Mouse (Mus musculus): ENCODE measurements around the gene Fam92b. TPM values are rescaled to one million over a fixed set of nuclear protein-coding genes. Genes with fewer than 3 reads are reported as not detected.

Fam92b gene
- total and polyA plus RNA-seq, 3 experiments: not detected

GRCm38 (mm10) chr8:120162404-120162752, 14.9 kb downstream of the Fam92b start:
- Histone ChIP-seq H3K27ac (ENCODE audit: control insufficient read depth, low read depth, low read length) (no peak overlapping the region), H3K27me3 (ENCODE audit: control insufficient read depth in 1 of 2, insufficient read depth in 2 of 2, low read length in 2 of 2) (peaks cover 0 to 1% of the 10 kb centered on the region in 2 experiments; a peak in 1 of 4 replicates), H3K9ac (ENCODE audit: control insufficient read depth, low read depth, low read length, poor library complexity, severe bottlenecking) (no peak overlapping the region), H3K9me3 (replicated peaks; ENCODE audit: insufficient read depth, low read length) (no peaks in the 10 kb centered on the region), H3K4me1 (ENCODE audit: control insufficient read depth in 1 of 2, insufficient read depth in 2 of 2, low read length in 2 of 2) (no peaks in the 10 kb centered on the region), H3K79me2 (ENCODE audit: control insufficient read depth, insufficient read depth, low read length, poor library complexity) (no peaks in the 10 kb centered on the region), H3K36me3 (ENCODE audit: control insufficient read depth in 1 of 2, insufficient read depth in 2 of 2, low read length in 2 of 2) (no peaks in the 10 kb centered on the region), H3K4me3 (ENCODE audit: control insufficient read depth in 1 of 2, insufficient read depth in 1 of 2, low read depth in 2 of 2, low read length in 2 of 2) (no peak overlapping the region)
- TF ChIP-seq HCFC1 (IDR thresholded peaks at IDR 0.05; ENCODE audit: low read depth, low read length): no peak
- TF ChIP-seq CTCF (IDR thresholded peaks at IDR 0.05 in 2 of 3, conservative IDR thresholded peaks at IDR 0.05 in 1 of 3; ENCODE audit: control insufficient read depth in 1 of 3, insufficient read depth in 1 of 3, low read depth in 2 of 3, low read length in 3 of 3, poor library complexity in 1 of 3, severe bottlenecking in 1 of 3): no peak
- TF ChIP-seq E2F4 (IDR thresholded peaks at IDR 0.05; ENCODE audit: borderline replicate concordance, low read depth, low read length): no peak
- TF ChIP-seq CHD1 (IDR thresholded peaks at IDR 0.05; ENCODE audit: low read depth, low read length): no peak
- TF ChIP-seq ETS1 (IDR thresholded peaks at IDR 0.05; ENCODE audit: low read depth, low read length): no peak
- TF ChIP-seq USF2 (IDR thresholded peaks at IDR 0.05; ENCODE audit: borderline replicate concordance in 1 of 2, insufficient read depth in 1 of 2, low read depth in 1 of 2, low read length in 2 of 2): no peak
- TF ChIP-seq POLR2AphosphoS5 (IDR thresholded peaks at IDR 0.05; ENCODE audit: borderline replicate concordance, low read depth, low read length): no peak
- no peak for TF ChIP-seq MXI1 (IDR thresholded peaks at IDR 0.05; ENCODE audit: low read depth, low read length)
- TF ChIP-seq ELF1 (IDR thresholded peaks at IDR 0.05; ENCODE audit: low read depth, low read length): no peak
- TF ChIP-seq GATA1 (IDR thresholded peaks at IDR 0.05; ENCODE audit: low read depth, low read length): no peak
- no peak for DNase-seq (ENCODE audit: low read depth, low spot score)

GRCm38 (mm10) chr8:120161658-120162403, 15.4 kb downstream of the Fam92b start:
- Histone ChIP-seq H3K4me1 (ENCODE audit: control insufficient read depth in 1 of 2, insufficient read depth in 2 of 2, low read length in 2 of 2) (no peaks in the 10 kb centered on the region), H3K36me3 (ENCODE audit: control insufficient read depth in 1 of 2, insufficient read depth in 2 of 2, low read length in 2 of 2) (no peaks in the 10 kb centered on the region), H3K79me2 (ENCODE audit: control insufficient read depth, insufficient read depth, low read length, poor library complexity) (no peaks in the 10 kb centered on the region), H3K9me3 (replicated peaks; ENCODE audit: insufficient read depth, low read length) (no peaks in the 10 kb centered on the region), H3K4me3 (ENCODE audit: control insufficient read depth in 1 of 2, insufficient read depth in 1 of 2, low read depth in 2 of 2, low read length in 2 of 2) (no peak overlapping the region), H3K9ac (ENCODE audit: control insufficient read depth, low read depth, low read length, poor library complexity, severe bottlenecking) (no peak overlapping the region), H3K27ac (ENCODE audit: control insufficient read depth, low read depth, low read length) (no peak overlapping the region), H3K27me3 (ENCODE audit: control insufficient read depth in 1 of 2, insufficient read depth in 2 of 2, low read length in 2 of 2) (peaks cover 0 to 1% of the 10 kb centered on the region in 2 experiments; a peak in 1 of 4 replicates)
- no peak for DNase-seq (ENCODE audit: low read depth, low spot score)
- TF ChIP-seq ELF1 (IDR thresholded peaks at IDR 0.05; ENCODE audit: low read depth, low read length) (no peak), POLR2A (IDR thresholded peaks at IDR 0.05; ENCODE audit: control insufficient read depth in 1 of 2, insufficient read depth in 1 of 2, low read depth in 1 of 2, low read length in 2 of 2, poor library complexity in 1 of 2) (no peak), BHLHE40 (IDR thresholded peaks at IDR 0.05; ENCODE audit: borderline replicate concordance, low read depth, low read length) (no peak), CTCF (IDR thresholded peaks at IDR 0.05 in 2 of 3, conservative IDR thresholded peaks at IDR 0.05 in 1 of 3; ENCODE audit: control insufficient read depth in 1 of 3, insufficient read depth in 1 of 3, low read depth in 2 of 3, low read length in 3 of 3, poor library complexity in 1 of 3, severe bottlenecking in 1 of 3) (no peak), SIN3A (IDR thresholded peaks at IDR 0.05; ENCODE audit: low read length) (no peak), TCF12 (IDR thresholded peaks at IDR 0.05; ENCODE audit: low read depth, low read length) (no peak), CHD2 (IDR thresholded peaks at IDR 0.05; ENCODE audit: low read length) (no peak), ZKSCAN1 (IDR thresholded peaks at IDR 0.05; ENCODE audit: low read depth, low read length) (no peak), EP300 (IDR thresholded peaks at IDR 0.05; ENCODE audit: low read depth in 1 of 2, low read length in 2 of 2) (no peak), GATA1 (IDR thresholded peaks at IDR 0.05; ENCODE audit: low read depth, low read length) (no peak)

Data from MEL (cell line).